Mouse (Mus musculus) olfactory bulb, adult 2 months (tissue): ENCODE results near the gene Cntn4.

Experiments used
- CTCF ChIP-seq: fragments of 200-500 bp; IDR thresholded peaks from 2 replicates; pipeline ENCODE4 v1.5.1; 2012; ENCODE audit warnings: low read depth, mild to moderate bottlenecking, low read length, moderate library complexity; ENCODE audit not compliant: insufficient read depth
- POLR2A ChIP-seq: fragments of 200-500 bp; IDR thresholded peaks from 2 replicates; pipeline ENCODE4 v1.6.1; 2012; ENCODE audit warnings: mild to moderate bottlenecking, low read depth, low read length, moderate library complexity; ENCODE audit not compliant: insufficient read depth

GRCm38 (mm10) chr6:106013018-106013417 lies 335.6 kb downstream of the Cntn4 start:
- TF ChIP-seq CTCF, result no peak
- no peak for TF ChIP-seq POLR2A
